Mouse (Mus musculus) small intestine, adult 10 weeks (tissue): Measurements from ENCODE around the gene Abcb9. TPM values are rescaled to one million over a fixed set of nuclear protein-coding genes. Genes with fewer than 3 reads are reported as not detected.

Experiments
- polyA plus RNA-seq: library from polyadenylated mRNA; stranded (reverse); fragments of 350-450 nt; fragmentation: Illumina TruSeq; extraction: RNeasy Lipid Tissue Mini Kit (QIAGEN cat#74804); gene quantifications from one replicate; pipeline ENCODE4 v1.2.3, GENCODE M21; 2014; ENCODE audit warnings: low replicate concordance

Gene Abcb9
- polyA plus RNA-seq: 1.2 TPM

GRCm38 (mm10) chr5:124095596-124096232 lies at the start of gene Abcb9:
Gene Abcb9, minus strand, starts transcription at chr5:124095798.

GRCm38 (mm10) chr5:124115990-124116845 lies 20.6 kb upstream of the Abcb9 start, which contains the start of gene Arl6ip4:
Gene Arl6ip4, plus strand, starts transcription at chr5:124116089.

GRCm38 (mm10) chr5:124111742-124112497 lies 16.3 kb upstream of the Abcb9 start, which contains the start of gene Ogfod2:
Gene Ogfod2, plus strand, starts transcription at chr5:124112297.

GRCm38 (mm10) chr5:124032001-124032508 lies 63.5 kb downstream of the Abcb9 start, which contains the start of gene Vps37b:
Gene Vps37b, minus strand, starts transcription at chr5:124032270.

Other genes starting within 250 kb of the Abcb9 start
- not detected for gene Hcar2, start 230.3 kb downstream of the Abcb9 start, polyA plus RNA-seq
- gene Hcar1, start 215.8 kb downstream of the Abcb9 start, polyA plus RNA-seq: 1.6 TPM
- gene Denr, start 188.6 kb downstream of the Abcb9 start, polyA plus RNA-seq: 194 TPM
- not detected for gene Gm43518, start 168.4 kb downstream of the Abcb9 start, polyA plus RNA-seq
- 3.4 TPM for gene Ccdc62, start 165.1 kb downstream of the Abcb9 start, polyA plus RNA-seq
- gene Hip1r, start 122.2 kb downstream of the Abcb9 start, polyA plus RNA-seq: 1.4 TPM
- 7.6 TPM for gene Vps37b, start 63.5 kb downstream of the Abcb9 start, polyA plus RNA-seq
- 0.37 TPM for gene Ogfod2, start 16.5 kb upstream of the Abcb9 start, polyA plus RNA-seq
- gene Arl6ip4, start 20.3 kb upstream of the Abcb9 start, polyA plus RNA-seq: 1.5 TPM
- gene Pitpnm2, start 154.0 kb upstream of the Abcb9 start, polyA plus RNA-seq: 0.71 TPM
- 5.5 TPM for gene Mphosph9, start 232.2 kb upstream of the Abcb9 start, polyA plus RNA-seq
- 8.9 TPM for gene 2810006K23Rik, start 232.3 kb upstream of the Abcb9 start, polyA plus RNA-seq